Mouse (Mus musculus) olfactory bulb, adult 2 months (tissue): ENCODE results near the gene Tnk2.

Source experiments
- CTCF ChIP-seq: fragments of 200-500 bp; IDR thresholded peaks from 2 replicates; pipeline ENCODE4 v1.5.1; 2012; ENCODE audit warnings: low read depth, mild to moderate bottlenecking, low read length, moderate library complexity; ENCODE audit not compliant: insufficient read depth
- POLR2A ChIP-seq: fragments of 200-500 bp; IDR thresholded peaks from 2 replicates; pipeline ENCODE4 v1.6.1; 2012; ENCODE audit warnings: mild to moderate bottlenecking, low read depth, low read length, moderate library complexity; ENCODE audit not compliant: insufficient read depth

GRCm38 (mm10) chr16:32677903-32678302, 34.2 kb downstream of the Tnk2 start:
- no peak for TF ChIP-seq CTCF
- no peak for TF ChIP-seq POLR2A
